Mouse (Mus musculus): ENCODE measurements around the gene Tmem91.
A peak's percentile ranks its signal among the peaks of the same experiment; 100 is the strongest.

Tmem91 gene

GRCm38 (mm10) chr7:25699851-25700250 lies 24.9 kb upstream of the Tmem91 start:
- no peak for DNase-seq

GRCm38 (mm10) chr7:25694104-25694503 lies 19.1 kb upstream of the Tmem91 start:
- DNase-seq: no peak

DNA sequence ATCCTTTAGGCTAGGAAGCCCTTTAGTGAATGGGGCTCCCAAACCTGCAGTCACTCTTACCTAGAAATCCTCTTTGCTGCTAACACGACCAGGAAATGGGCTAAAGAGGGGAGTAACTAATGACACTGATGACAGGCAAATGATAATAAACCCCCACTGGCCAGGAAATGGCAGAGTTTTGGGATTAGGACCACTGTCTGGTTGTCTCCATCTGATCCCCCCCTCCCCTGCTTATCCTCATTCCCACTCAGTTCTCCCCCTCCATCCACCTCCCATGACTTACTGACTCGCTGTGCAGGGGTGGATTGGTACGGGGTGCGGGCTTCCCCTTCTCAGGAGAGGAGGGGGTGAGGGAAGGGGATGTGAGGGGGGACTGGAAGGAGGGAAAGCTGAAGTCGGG lies 15.1 kb upstream of the Tmem91 start:
- DNase-seq: no peak

GRCm38 (mm10) chr7:25689603-25690021 lies 14.6 kb upstream of the Tmem91 start:
- no peak for DNase-seq

GRCm38 (mm10) chr7:25688810-25689586 lies 14.0 kb upstream of the Tmem91 start:
- no peak for DNase-seq

DNA sequence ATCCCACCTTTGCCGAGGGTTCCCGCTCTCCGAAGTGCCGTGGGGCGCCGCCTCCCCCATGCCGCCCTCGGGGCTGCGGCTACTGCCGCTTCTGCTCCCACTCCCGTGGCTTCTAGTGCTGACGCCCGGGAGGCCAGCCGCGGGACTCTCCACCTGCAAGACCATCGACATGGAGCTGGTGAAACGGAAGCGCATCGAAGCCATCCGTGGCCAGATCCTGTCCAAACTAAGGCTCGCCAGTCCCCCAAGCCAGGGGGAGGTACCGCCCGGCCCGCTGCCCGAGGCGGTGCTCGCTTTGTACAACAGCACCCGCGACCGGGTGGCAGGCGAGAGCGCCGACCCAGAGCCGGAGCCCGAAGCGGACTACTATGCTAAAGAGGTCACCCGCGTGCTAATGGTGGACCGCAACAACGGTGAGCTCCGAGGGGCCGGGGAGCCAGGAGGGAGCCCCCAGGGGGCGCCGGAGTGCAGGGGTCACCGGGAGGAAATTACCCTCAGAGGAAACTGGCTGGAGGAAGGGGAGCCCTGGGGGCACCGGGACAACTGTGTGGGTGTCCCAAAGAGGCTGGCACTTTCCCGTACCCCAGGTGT lies 12.9 kb upstream of the Tmem91 start:
- no peak for DNase-seq

DNA sequence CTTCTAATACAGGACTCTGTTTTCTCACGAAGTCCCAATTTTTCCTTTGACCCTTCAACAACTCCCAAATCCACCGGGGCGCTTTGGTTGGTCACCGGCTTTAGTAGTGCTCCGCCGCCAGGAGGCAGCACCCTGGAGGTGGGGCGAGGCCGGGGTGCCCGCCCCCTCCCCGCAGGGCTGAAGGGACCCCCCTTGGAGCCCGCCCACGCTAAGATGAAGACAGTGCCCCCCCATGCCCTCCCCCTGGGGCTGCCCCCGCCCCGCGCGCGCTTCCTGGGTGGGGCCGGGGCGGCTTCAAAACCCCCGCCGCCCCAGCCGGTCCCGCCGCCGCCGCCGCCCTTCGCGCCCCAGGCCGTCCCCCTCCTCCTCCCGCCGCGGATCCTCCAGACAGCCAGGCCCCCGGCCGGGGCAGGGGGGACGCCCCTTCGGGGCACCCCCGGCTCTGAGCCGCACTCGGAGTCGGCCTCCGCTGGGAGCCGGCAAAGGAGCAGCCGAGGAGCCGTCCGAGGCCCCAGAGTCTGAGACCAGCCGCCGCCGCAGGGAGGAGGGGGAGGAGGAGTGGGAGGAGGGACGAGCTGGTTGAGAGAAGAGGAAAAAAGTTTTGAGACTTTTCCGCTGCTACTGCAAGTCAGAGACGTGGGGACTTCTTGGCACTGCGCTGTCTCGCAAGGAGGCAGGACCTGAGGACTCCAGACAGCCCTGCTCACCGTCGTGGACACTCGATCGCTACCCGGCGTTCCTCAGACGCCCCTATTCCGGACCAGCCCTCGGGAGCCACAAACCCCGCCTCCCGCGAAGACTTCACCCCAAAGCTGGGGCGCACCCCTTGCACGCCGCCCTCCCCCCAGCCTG lies 11.9 kb upstream of the Tmem91 start, which contains the start of gene Tgfb1:
Tgfb1 (plus strand) TSS at position 323 of the 852 bp plus-strand sequence.
- DNase-seq: no peak

- no peak for DNase-seq
Observed at GRCm38 (mm10) chr7:25685926-25686470, 11.0 kb upstream of the Tmem91 start.

- DNase-seq: no peak
Observed at GRCm38 (mm10) chr7:25684659-25685058, 9.7 kb upstream of the Tmem91 start.

DNA sequence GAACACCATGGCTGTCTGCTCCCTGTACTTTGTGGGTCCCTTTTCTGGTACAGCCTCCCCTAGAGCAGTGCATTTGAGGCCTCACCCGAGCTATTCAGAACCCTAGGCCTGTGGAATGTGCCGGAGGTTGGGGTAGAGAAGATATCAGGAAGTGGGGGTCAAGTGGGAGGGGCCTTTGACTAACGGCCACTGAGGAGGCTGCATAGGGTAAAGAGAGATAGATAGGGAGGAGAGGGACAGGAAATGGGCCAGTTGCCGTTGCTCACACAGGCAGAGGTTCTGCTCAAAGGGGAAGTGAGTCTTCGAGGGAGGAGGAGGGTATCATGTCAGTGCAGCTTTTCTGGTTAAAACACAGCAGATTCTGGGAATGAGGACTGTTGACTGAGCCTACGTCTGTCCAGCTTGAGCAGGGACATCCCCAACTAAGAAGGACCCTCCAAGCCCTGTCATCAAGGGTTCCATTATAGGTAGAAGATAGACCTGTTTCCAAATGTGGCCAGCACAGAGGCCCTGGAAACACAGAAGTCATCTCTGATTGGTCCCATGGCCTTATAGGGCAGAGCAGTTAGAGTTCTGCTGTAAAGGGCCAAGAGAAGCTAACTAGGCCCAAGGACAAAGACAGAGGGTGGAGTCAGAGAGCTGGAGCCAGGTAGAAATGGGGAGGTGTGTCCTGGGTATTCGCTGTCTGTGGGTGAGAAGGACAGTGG lies 8.7 kb upstream of the Tmem91 start:
- DNase-seq: no peak

DNA sequence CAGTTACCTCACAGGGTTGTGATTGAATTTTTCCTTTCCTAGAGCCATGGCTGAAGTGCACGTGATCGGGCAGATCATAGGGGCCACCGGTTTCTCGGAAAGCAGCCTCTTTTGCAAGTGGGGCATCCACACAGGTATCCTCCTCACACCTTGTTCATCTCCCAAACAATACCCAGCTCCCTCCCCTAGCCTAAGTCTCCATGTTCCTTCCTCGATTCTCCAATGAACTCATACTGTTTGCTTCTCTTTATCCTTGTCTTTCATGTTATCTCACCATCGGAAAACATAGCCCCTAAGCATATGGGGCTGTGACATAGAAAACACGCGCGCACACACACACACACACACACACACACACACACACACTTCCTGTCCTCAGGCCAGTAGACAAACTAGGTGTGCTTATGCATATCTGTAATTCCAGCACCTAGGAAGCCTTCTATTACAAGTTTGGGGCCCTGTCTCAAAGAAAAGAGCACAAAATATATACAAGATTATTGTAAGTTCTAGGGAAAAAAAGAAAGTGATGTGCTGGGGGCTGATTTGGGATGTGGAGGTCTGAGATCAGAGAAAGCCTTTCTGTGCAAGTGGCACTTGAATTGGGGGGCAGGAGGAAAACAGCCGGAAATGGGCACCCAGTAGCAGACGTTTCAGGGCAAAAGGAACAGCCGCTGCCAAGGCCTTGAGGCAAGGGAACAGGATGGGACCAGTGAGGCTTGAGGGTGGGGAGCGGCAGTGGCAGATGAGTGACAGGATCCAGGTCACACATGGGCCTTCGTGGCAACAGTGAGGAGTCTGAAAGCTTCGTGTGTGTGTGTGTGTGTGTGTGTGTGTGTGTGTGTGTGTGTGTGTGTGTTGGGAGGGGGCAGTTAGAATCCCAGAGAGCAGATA lies 6.6 kb upstream of the Tmem91 start:
- no peak for DNase-seq

DNA sequence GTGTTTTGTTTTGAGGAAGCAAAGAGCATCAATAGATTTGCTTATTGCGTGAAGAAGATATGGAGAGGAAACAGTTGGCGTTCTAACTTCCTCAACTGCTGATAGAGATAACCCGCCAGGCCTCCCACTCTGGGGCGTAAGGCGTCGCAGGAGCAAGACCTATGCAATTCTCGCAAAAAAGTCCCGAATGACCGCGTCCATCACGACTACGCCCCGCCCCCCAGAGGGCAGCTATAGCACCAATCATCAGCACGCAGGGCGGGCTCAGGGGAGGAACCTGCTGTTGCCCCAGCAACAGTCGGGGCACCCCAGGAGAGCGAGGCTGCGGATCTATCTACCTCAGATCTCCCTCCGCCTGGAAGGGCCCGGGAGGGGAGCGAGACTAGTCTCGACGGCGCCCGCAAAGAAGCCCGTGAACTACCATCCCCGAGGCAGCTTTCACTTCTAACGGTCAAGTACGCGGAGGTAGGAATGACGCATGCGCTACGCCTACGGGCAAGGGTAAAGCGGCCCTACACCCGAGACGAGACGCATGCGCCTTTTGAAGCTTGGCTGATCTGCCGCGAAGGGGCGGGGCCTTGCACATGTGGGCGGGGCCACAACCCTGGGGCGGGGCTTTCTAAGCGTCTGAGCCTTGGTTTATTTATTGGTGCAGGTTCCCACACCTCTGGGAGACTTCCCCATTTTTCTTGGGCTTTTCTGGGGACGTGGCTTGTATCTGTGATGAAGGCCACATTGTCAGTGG lies 5.7 kb upstream of the Tmem91 start, which contains the start of gene B9d2:
B9d2 (plus strand) TSS at position 267 of the 745 bp plus-strand sequence.
- DNase-seq: peak; percentile 93

DNA sequence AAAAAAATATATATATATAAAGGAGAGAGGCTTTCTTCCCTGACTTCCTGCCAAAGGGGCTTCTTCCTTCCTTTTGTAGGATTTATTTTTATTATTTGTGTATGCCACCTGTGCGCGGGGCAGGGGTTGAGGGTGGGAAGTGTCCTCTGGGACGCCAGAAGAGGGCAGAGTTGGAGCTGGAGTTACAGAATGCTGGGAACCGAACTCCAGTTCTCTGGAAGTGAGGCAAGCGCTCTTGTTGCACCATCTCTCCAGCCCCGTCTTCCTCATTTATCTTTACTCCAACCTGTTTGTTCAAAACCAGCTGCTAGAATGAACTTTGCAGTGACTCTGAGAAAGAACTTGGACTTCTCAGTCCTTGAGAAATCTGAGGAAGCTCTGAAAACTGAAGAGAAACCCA lies 5.0 kb upstream of the Tmem91 start:
- no peak for DNase-seq

DNA sequence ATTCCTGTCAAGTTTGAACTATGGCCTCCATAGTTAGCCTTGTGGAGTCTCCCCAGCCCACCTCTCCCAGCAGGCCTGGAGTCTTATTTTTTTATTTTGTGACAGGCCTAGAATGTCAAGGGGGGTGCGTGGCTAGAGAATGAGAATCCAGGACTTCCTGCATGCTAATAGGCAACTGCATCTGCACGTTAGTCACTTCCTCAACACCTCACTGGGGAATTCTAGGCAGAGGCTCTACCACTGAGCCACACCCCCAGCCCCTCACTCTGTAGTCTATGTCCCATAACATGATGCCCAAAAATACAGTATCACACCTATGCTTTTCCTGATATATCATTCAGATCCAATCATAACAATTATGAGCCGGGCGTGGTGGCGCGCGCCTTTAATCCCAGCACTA lies 2.0 kb upstream of the Tmem91 start:
- no peak for DNase-seq

- peak; percentile 100 for DNase-seq
Observed at GRCm38 (mm10) chr7:25676085-25676781, 1.3 kb upstream of the Tmem91 start.

DNA sequence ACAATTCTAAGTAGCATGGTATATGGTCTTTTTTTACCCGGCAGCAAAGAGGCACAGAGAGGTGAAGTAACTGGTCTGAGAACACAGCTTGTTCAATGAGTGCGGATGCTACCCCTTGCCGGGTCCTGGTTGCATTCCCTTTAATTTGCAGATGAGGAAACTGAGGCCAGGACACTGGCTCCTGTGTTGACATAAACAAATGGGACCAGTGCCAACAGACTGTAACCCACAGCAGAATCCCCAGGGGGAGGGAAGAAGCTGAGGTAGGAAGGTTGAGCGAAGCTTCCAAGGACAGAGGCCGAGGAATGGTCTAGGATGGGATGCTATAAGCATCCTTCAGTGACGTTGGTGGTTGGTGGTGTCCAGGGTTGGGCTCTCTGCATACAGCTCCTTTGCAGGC lies 439 bp upstream of the Tmem91 start:
- no peak for DNase-seq

- no peak for DNase-seq
Observed at GRCm38 (mm10) chr7:25674297-25674696, 669 bp downstream of the Tmem91 start.

GRCm38 (mm10) chr7:25672442-25672841 lies 2.5 kb downstream of the Tmem91 start:
- DNase-seq: no peak

DNA sequence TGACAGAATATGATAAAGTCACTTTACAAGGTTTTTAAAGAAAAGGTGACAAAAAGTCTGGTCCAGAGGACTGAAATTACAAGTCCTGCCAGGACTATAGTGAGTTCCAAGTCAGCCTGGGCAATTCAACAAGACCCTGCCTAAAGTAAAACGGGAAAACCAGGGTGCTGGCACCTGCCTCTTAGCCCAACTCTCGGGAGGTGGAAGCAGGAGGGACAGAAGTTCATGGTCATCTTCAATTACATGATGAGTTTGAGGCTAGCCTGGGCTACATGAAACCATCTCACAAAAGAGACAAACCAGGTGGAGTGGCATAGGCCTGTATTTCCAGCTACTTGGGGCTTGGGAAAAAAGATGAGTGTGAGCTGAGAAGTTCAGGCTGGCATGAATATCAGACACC lies 3.3 kb downstream of the Tmem91 start:
- DNase-seq: no peak

DNA sequence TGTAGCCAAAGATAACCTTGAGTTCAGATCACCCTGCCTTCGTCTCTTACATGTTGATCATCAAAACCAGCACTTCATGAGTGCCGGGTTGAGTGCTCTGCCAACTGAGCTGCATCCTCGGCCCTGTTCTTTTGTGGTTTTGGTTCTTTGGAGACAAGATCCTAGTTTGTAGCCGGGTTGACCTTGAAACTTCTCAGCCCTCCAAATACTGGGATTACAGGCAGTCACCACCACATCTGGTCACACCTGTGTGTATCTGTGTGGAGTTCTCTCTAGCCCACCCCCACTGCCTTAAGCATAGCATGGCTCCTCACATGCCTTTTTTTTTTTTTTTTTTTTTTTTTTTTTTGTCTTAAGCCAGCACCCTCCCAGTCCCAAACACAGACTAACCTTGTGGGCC lies 4.9 kb downstream of the Tmem91 start:
- DNase-seq: no peak
